Mouse (Mus musculus) hindbrain, embryonic 12.5 days (tissue): Measurements from ENCODE around the gene Sumo2. TPM values are rescaled to one million over a fixed set of nuclear protein-coding genes. Genes with fewer than 3 reads are reported as not detected.
A peak's percentile ranks its signal among the peaks of the same experiment; 100 is the strongest.
"Not testable (repeated sequence)": the region's sequence is repeated elsewhere in the genome, so short reads cannot be mapped to it uniquely, and the experiment has no call there.

ENCODE experiments used
- ATAC-seq: fragments of 200-750 bp; cut with Nextera tagmentation; 2 replicates; pipeline ENCODE4 v1.8.0; 2017; ENCODE audit warnings: moderate TSS enrichment; ENCODE audit not compliant: low FRiP score
- H3K27ac ChIP-seq: fragments of 300-500 bp; sonication (generic); 2 replicates; pipeline ENCODE4 v1.5.1; 2016; ENCODE audit warnings: mild to moderate bottlenecking
- H3K27me3 ChIP-seq: fragments of 300-500 bp; sonication (generic); 2 replicates; pipeline ENCODE4 v1.6.1; 2016; ENCODE audit warnings: mild to moderate bottlenecking
- H3K36me3 ChIP-seq: fragments of 300-500 bp; sonication (generic); 2 replicates; pipeline ENCODE4 v1.6.1; 2016; ENCODE audit warnings: mild to moderate bottlenecking
- H3K4me1 ChIP-seq: fragments of 300-500 bp; sonication (generic); 2 replicates; pipeline ENCODE4 v1.6.1; 2016
- H3K4me2 ChIP-seq: fragments of 300-500 bp; sonication (generic); replicated peaks from 2 replicates; pipeline ENCODE4 v1.6.1; 2016; ENCODE audit warnings: mild to moderate bottlenecking
- H3K4me3 ChIP-seq: fragments of 300-500 bp; sonication (generic); 2 replicates; pipeline ENCODE4 v1.5.1; 2016; ENCODE audit warnings: mild to moderate bottlenecking
- H3K9ac ChIP-seq: fragments of 300-500 bp; sonication (generic); 2 replicates; pipeline ENCODE4 v1.6.1; 2016; ENCODE audit warnings: mild to moderate bottlenecking, moderate library complexity
- H3K9me3 ChIP-seq: fragments of 300-500 bp; sonication (generic); replicated peaks from 2 replicates; pipeline ENCODE4 v1.6.1; 2016; ENCODE audit warnings: mild to moderate bottlenecking
- WGBS: fragments of 180-500 bp; shearing (Covaris S2); methylation state at CpG from one replicate; pipeline ENCODE4 v1.1.7; 2016; 5-methylcytosine and 5-hydroxymethylcytosine counted together
- polyA plus RNA-seq: library from polyadenylated mRNA; unstranded; fragments of >200 nt; fragmentation: Nextera tagmentation; extraction: Ambion mirVana; gene quantifications from 2 replicates; pipeline ENCODE4 v1.2.1, GENCODE M21; 2016

Sumo2 gene
- polyA plus RNA-seq, 1 experiment from 2014 or later: 1,185 TPM

- H3K27ac ChIP-seq: no peak overlapping the region
- peak overlapping the region; percentile 58 for H3K4me3 ChIP-seq
- H3K9me3 ChIP-seq: no peaks in the 10 kb centered on the region
- peak overlapping the region; percentile 74 for H3K9ac ChIP-seq
- peaks cover 18% of the 10 kb centered on the region for H3K4me1 ChIP-seq
- H3K4me2 ChIP-seq: peak overlapping the region; percentile 70
- 41% methylated on average over 6 of the region's 6 CpGs for WGBS
- ATAC-seq: no peak
- peaks cover 20% of the 10 kb centered on the region for H3K36me3 ChIP-seq
- H3K27me3 ChIP-seq: 0 out of 2 replicates have a peak, but pooled peaks cover 5% of the 10 kb centered on the region
These were observed 43.7 kb downstream of the Sumo2 start for GRCm38 (mm10) chr11:115492387-115492786.

DNA sequence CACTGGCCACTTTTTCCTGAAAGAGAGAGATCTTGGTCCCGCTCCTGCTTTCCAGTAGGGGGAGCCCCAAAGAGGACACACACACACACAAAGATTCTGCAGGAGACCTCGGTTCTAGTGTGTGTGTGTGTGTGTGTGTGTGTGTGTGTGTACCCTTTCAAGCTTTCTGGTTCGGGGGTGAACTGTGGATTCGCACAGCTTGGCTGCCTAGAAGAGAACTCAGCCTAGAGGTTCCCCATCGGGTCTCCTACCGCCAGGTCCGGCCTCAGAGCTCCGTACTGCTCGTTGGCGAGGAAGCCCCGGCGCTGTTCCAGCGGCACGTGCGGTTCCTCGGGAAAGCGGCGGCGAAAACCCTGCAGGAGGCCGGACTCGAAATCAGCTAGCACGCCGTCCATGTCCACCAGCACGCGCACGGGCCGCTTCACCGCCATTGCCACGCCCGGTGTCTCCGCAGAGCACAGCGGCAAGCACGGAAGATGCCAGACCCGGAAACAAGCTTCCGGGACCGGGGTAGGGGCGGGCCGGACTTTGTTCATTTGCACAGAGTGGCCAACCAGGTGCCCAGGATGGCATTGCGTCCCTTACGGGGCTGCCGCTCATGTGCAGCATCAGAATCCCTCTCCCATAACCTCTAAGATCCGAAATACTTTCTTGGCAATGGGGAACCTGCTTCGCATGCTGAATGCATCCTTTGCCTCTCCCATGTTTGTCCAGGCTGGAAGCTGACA lies 44.6 kb downstream of the Sumo2 start, which contains the start of gene Nt5c:
Gene Nt5c, minus strand, starts transcription at position 507 of the 728 bp plus-strand sequence.
- Histone ChIP-seq H3K9me3 (no peaks in the 10 kb centered on the region), H3K27me3 (0 out of 2 replicates have a peak, but pooled peaks cover 5% of the 10 kb centered on the region), H3K27ac (peak within 1 kb of the TSS; percentile 78), H3K4me2 (peak within 1 kb of the TSS; percentile 70), H3K4me1 (peaks cover 18% of the 10 kb centered on the region), H3K9ac (peak within 1 kb of the TSS; percentile 74), H3K36me3 (peaks cover 13% of the 10 kb centered on the region), H3K4me3 (peak within 1 kb of the TSS; percentile 58)
- ATAC-seq: peak; percentile 88
- under 1% methylated on average over 43 of the region's 43 CpGs for WGBS

GRCm38 (mm10) chr11:115490441-115491355 lies 45.4 kb downstream of the Sumo2 start:
- Histone ChIP-seq H3K4me2 (peak overlapping the region; percentile 70), H3K27me3 (0 out of 2 replicates have a peak, but pooled peaks cover 5% of the 10 kb centered on the region), H3K4me3 (peak overlapping the region; percentile 58), H3K27ac (peak overlapping the region; percentile 78), H3K4me1 (peaks cover 18% of the 10 kb centered on the region), H3K36me3 (peaks cover 13% of the 10 kb centered on the region), H3K9me3 (no peaks in the 10 kb centered on the region), H3K9ac (peak overlapping the region; percentile 74)
- ATAC-seq: peak; percentile 36
- 26% methylated on average over 25 of the region's 25 CpGs for WGBS

- peaks cover 26% of the 10 kb centered on the region for H3K4me1 ChIP-seq
- no peak overlapping the region for H3K4me3 ChIP-seq
- 0 out of 2 replicates have a peak, but pooled peaks cover 3% of the 10 kb centered on the region for H3K27me3 ChIP-seq
- no peak overlapping the region for H3K27ac ChIP-seq
- no peak overlapping the region for H3K9ac ChIP-seq
- no peak overlapping the region for H3K4me2 ChIP-seq
- WGBS: 87% methylated on average over 19 of the region's 19 CpGs
- no peaks in the 10 kb centered on the region for H3K9me3 ChIP-seq
- H3K36me3 ChIP-seq: peaks cover 13% of the 10 kb centered on the region
- ATAC-seq: no peak
These were observed 47.4 kb downstream of the Sumo2 start for GRCm38 (mm10) chr11:115488551-115489104.

DNA sequence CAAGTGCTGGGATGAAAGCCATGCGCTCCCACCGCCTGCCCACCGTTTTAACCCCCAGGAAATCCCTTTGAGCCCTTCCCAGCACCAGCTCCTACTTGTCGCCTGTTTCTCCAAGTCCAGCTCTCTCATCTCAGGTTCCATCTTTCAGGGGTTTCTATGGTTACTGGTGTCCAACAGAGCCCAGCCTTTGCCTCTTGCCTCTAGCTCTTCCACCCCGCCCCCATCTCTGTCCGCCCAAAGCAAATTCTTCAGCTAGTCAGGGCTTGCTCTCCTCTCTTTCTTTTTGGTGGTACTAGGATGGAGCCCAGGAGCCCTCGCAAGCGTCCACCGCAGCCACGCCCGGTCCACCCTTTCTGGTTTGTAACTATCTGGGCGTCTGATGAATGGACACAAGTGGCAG lies 50.9 kb downstream of the Sumo2 start:
- H3K9ac ChIP-seq: no peak overlapping the region
- no peaks in the 10 kb centered on the region for H3K27me3 ChIP-seq
- ATAC-seq: no peak
- no peaks in the 10 kb centered on the region for H3K9me3 ChIP-seq
- WGBS: 33% methylated on average over 12 of the region's 12 CpGs
- H3K4me1 ChIP-seq: peaks cover 8% of the 10 kb centered on the region
- no peak overlapping the region for H3K4me2 ChIP-seq
- H3K4me3 ChIP-seq: no peak overlapping the region
- no peak overlapping the region for H3K27ac ChIP-seq
- H3K36me3 ChIP-seq: peaks cover 16% of the 10 kb centered on the region

GRCm38 (mm10) chr11:115483726-115484125 lies 52.4 kb downstream of the Sumo2 start:
- H3K9ac ChIP-seq: no peak overlapping the region
- no peak overlapping the region for H3K4me2 ChIP-seq
- no peak overlapping the region for H3K27ac ChIP-seq
- H3K36me3 ChIP-seq: peaks cover 5% of the 10 kb centered on the region
- WGBS: 20% methylated on average over 6 of the region's 6 CpGs
- no peak overlapping the region for H3K4me3 ChIP-seq
- no peaks in the 10 kb centered on the region for H3K27me3 ChIP-seq
- H3K4me1 ChIP-seq: peaks cover 8% of the 10 kb centered on the region
- no peaks in the 10 kb centered on the region for H3K9me3 ChIP-seq
- ATAC-seq: no peak

DNA sequence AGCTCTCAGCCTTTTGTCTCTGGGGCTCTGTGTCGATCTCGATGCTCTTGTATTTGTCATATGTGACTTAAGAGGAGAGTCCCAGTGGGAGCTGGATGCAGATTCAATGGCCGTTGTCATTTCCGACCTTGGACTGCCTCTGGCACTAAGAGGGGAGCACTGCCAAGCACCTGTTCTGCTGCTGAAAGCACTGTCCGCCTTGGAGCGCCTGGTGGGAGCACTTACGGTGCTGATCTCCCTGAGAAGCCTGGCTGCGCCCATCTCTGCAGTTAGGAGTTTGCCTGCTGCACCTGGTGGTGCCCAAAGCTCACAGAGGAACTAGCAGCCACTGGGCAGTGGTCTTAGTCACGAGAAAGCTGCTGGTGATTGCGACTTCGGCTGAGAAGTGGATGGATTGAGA lies 52.8 kb downstream of the Sumo2 start:
- Histone ChIP-seq H3K4me3 (no peak overlapping the region), H3K4me2 (no peak overlapping the region), H3K27me3 (no peaks in the 10 kb centered on the region), H3K27ac (no peak overlapping the region), H3K4me1 (peaks cover 8% of the 10 kb centered on the region), H3K9me3 (no peaks in the 10 kb centered on the region), H3K36me3 (peaks cover 3% of the 10 kb centered on the region; the same call in 1 of the 2 replicates), H3K9ac (0 out of 2 replicates have a peak overlapping the region, but pooled peaks have one; percentile 8)
- no peak for ATAC-seq
- WGBS: 70% methylated on average over 11 of the region's 11 CpGs

GRCm38 (mm10) chr11:115481553-115482259 lies 54.4 kb downstream of the Sumo2 start:
- H3K9me3 ChIP-seq: no peaks in the 10 kb centered on the region
- peaks cover 16% of the 10 kb centered on the region for H3K4me1 ChIP-seq
- H3K27ac ChIP-seq: no peak overlapping the region
- no peak overlapping the region for H3K4me3 ChIP-seq
- peaks cover 3% of the 10 kb centered on the region; the same call in 1 of the 2 replicates for H3K36me3 ChIP-seq
- ATAC-seq: no peak
- H3K9ac ChIP-seq: no peak overlapping the region
- no peaks in the 10 kb centered on the region for H3K27me3 ChIP-seq
- no peak overlapping the region for H3K4me2 ChIP-seq
- 86% methylated on average over 6 of the region's 6 CpGs for WGBS

DNA sequence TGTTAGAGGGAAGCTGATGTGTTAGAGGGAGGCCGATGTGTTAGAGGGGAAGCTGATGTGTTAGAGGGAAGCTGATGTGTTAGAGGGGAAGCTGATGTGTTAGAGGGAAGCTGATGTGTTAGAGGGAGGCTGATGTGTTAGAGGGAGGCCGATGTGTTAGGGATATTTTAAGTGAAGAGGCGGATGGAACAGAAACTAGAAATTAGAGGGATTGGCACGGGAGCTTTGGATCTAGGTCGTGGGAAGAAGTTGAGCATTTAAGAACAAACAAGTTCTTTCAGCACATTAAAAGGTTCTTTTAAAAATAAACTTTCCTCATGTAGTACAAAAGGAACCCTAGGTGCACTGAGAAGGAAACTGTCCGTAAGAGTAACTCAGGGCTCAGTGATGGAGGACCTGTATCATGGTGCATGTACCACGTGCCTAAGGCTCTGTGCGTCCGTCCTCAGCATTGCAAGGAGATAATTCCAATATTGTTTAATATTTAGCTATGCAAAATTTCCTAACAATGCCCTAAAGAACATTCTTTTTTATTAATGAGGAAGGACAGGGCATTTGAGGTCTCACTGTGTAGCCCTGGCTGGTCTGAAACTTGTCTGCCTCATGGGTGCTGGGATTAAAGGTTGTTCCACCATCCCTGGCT lies 57.7 kb downstream of the Sumo2 start:
- H3K9ac ChIP-seq: no peak overlapping the region
- no peak for ATAC-seq
- no peaks in the 10 kb centered on the region for H3K9me3 ChIP-seq
- 85% methylated on average over 9 of the region's 9 CpGs for WGBS
- H3K36me3 ChIP-seq: peaks cover 3% of the 10 kb centered on the region; the same call in 1 of the 2 replicates
- H3K27ac ChIP-seq: no peak overlapping the region
- no peak overlapping the region for H3K4me3 ChIP-seq
- peaks cover 26% of the 10 kb centered on the region for H3K4me1 ChIP-seq
- H3K4me2 ChIP-seq: no peak overlapping the region
- no peaks in the 10 kb centered on the region for H3K27me3 ChIP-seq

- H3K4me3 ChIP-seq, H3K27me3 ChIP-seq, H3K36me3 ChIP-seq, H3K27ac ChIP-seq, H3K9me3 ChIP-seq, H3K4me2 ChIP-seq, H3K9ac ChIP-seq, ATAC-seq: not testable (repeated sequence)
- 86% methylated on average over 7 of the region's 7 CpGs for WGBS
- peaks cover 29% of the 10 kb centered on the region for H3K4me1 ChIP-seq
These were observed 58.7 kb downstream of the Sumo2 start for GRCm38 (mm10) chr11:115477388-115477787.

GRCm38 (mm10) chr11:115476630-115477029 lies 59.4 kb downstream of the Sumo2 start:
- Histone ChIP-seq H3K4me2 (peak overlapping the region; percentile 93), H3K4me1 (peaks cover 29% of the 10 kb centered on the region)
- H3K4me3 ChIP-seq, ATAC-seq, H3K9ac ChIP-seq, H3K27me3 ChIP-seq, H3K27ac ChIP-seq, H3K36me3 ChIP-seq, H3K9me3 ChIP-seq: not testable (repeated sequence)
- WGBS: 85% methylated on average over 4 of the region's 4 CpGs
